Mouse (Mus musculus) kidney, adult 8-10 months (tissue): ENCODE results near the gene Frmd8.
"Not testable (repeated sequence)": the region's sequence is repeated elsewhere in the genome, so short reads cannot be mapped to it uniquely, and the experiment has no call there.

Source experiments
- DNase-seq, 2 experiments: peaks; one replicate each; pipeline ENCODE4 v3.0.0; 2022

The Frmd8 gene

DNA sequence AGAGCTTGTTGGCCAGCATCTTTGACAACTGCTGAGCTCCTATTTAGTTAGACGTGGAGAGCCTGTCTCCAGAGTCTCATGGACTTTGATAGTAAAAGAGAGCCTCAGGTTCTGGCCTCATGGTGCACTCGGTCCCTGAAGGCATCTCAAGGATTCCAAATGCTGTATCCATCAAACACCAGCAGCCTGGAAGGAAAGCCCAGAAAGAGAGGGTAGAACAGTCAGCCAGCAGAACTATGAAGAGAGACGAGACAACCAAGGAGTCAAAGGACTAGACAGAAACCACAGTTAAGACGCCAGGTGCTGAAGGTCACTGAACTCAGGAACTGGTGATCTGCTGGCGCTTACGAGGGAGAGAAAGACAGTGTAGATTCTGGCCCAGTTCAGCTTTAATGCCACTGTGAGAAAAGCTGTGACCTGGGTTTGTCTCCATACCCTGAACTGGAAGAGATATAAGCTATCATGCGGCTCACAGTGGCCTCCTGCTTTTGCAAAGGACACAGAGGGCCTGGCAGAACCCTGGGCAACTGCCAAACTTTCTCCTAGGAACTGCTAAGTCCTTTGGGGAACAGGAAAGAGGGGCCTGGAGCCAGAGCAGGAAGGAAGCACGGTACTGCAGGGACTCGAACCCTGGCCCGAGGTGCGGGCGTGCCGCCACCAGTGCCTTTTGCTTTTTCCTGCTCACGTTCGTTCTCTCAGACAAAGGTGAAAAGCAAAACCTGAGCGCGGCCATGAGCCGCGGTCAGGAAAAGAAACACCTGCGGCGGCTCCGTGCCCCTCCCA lies 50.8 kb downstream of the Frmd8 start:
- DNase-seq, result no peak

DNA sequence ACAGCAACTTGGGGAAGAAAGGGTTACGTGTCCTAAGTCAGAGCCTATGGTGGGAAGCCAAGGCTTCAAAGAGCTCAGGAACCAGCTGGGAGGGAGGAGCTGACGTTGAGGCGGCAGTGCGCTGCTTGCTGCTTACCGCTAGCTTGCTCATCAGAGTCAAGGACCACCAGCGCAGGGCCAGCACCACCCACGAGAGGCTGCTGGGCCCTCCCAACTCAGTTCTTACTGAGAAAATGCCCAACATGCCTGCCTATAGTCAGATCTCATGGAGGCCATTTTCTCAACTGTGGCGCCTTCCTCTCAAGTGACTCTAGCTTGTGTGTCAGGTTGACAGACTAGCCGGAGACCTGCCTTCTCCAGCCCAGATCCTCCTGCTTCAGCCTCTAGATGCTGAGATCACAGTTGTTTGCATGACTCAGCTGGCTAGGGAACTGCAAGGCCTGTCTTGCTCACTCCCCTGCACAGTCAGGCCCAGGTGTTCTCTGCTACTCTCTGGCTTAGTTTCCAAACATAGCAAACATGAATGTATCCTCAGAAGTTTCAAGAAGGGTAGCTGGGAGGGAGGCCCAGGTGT lies 51.7 kb downstream of the Frmd8 start:
- no peak for DNase-seq

DNA sequence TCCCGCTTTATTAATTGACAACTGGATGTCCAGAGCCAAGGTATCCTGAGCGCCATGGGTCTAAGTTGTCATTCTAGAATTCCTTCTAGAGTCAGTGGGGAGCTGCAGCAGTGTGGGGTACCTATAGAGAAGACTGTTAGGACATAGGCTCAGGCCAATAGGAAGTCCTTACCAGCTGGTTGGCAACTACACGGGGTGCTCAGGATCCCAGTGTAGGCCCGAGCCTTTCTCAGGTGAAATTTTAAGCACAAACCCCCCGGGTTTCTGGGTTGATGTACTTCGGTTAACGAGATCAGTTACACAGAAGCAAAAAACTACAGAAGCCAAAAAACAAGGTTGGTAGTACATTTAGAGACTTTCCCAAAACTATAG lies 52.3 kb downstream of the Frmd8 start:
- DNase-seq, result no peak

DNA sequence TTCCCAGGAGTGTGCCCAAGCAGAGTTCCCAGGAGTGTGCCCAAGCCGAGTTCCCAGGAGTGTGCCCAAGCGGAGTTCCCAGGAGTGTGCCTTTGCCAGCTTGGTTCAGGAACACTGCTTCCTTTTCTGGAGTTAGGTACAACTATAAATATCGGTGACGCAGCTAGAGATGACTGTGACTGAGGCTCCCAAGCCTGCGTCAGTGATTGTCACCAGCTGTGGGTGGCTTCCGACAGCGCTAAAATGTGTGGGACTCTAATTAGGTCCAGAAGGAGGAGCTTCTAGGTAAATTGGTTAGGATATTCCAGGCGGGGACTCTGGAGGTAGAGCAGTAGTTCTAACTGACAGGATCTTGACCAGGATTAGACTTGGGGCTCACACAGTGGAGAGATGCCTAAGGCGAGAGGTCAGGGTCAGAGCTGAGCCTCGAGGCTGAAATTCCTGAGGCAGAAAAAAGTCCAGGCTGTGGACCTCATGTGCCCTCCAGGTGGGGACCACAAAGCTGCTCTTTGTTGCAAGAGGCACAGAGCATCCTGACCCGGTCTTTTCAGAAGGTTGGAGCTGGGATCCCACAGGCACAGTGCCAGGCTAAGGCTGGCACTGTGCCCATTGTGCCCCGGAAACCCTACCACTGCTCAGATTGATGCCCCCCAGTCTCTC lies 52.8 kb downstream of the Frmd8 start:
- DNase-seq, result no peak

DNA sequence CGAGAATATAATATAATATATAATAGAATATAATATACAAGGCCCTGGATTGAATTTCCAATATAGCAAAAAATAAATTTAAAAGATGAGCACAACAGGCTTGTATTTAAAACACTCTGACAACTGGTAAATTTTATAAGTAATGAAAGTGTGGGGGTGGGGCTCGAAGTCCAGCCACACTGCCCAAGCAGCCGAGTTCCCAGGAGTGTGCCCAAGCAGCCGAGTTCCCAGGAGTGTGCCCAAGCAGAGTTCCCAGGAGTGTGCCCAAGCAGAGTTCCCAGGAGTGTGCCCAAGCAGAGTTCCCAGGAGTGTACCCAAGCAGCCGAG lies 53.3 kb downstream of the Frmd8 start:
- DNase-seq, result no peak

DNA sequence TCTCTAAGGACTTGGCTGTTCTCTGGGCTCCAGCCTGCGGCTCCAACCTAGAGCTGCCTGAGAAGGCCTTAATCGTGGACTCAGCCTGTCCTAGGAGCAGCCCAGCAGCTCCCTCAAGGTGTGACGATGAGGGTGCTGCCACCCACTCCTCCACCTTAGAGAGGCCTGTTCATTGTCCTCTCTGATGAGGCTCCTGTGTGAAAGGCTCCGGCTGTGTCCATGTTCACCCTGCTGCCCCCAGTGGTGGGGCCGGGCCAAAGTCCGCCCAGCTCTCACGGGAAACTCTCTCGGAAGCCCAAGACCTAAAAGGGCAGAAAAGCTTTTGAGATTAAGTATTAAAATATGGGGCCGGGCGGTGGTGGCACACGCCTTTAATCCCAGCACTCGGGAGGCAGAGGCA lies 55.5 kb downstream of the Frmd8 start:
- DNase-seq, result peak; percentile 82 to 90

DNA sequence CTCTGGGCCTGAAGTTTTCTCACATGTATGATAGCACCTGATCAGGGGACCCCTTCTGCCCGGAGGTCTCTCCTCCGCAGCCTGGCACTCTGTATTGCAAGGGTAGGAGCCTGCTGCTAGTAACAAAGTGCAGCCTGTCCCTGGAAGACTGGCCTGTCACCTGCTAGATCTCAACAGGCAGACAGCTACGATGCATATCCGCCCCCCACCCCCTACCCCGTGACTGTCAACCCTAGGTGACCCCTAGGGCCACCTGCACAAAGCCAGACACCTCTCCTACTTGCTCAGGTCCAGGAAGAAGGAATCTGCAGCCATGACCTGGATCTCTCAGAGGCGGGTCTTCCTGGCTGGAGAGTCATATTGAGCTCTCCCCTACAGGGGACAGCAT lies 56.5 kb downstream of the Frmd8 start:
- no peak for DNase-seq

DNA sequence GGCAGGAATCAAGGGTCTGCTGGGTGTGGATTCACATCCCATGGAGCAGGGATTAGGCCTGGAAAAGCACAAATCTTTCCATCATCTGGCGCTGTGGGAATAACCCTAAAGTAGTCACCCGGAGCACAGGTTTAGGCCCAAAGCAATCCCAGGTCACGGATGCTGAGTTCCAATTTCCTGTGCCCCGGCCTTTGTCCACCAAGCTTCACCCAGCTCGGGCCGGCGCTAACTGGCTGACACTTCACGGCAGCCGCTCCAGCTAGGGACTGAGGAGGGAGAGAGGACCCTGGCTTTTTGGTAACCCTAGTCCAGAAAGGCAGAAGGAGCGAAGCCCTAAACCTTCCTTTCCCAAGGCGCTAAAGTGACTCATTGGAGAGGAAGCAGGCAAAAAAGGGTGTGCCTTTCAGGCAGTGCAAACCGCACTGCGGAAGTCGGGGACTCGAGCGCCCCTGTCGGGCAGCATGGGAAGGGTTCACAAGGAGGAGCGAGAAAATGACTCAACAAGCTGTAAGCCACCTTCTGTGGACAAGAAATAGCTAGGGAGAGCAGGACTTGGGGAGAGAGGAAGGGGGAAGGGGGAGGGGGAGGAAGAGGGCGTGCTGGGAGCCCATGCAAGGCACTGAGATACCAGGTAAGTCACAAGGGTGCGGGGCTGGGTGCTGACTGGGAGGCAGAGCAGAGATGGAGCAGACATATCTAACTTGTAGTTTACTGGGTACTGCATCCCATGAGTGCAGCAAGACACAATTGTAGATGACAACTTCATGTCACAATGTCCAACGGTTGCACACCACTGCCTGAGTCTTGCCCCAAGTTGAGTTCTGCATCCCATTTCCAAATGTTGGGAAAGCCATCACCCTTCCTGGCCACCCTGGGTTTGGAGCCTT lies 57.1 kb downstream of the Frmd8 start:
- DNase-seq, result peak; percentile 88 to 89

DNA sequence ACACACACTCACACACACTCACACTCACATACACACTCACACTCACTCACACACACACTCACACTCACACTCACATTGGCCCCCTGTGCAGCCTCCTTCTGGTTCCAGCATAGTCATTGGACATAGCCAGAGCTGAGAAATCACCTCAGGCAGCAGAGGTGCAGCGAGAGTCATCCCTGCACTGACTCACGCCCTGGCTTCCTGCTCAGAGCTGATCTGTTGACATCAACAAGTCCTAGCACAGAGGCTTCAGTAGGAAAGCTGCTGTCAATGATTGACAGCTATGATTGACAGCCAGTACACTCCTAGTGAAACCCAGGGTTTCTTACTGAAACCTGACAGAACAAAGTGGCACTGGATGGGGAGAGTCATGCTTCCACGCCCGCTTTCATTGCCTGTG lies 59.1 kb downstream of the Frmd8 start:
- DNase-seq, result peak; percentile 82 to 88

DNA sequence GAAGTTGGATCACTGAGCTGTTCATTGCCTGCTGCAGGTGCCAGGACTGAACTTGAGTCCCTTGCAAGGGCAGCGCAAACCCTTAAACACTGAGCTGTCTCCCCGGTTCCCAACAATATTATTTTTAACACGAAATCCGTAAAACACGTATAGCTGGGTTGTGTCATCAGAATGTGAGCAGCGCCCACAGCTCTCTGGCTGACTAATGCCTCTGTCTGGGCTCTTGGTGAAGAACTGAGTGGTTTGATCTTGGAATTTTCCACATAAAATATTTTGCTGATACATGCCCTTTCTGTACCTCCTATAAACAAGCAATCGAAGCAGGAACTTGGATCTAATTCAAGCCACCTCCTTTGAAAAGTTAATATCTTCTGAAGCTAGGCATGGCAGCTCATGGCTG lies 60.1 kb downstream of the Frmd8 start:
- DNase-seq, result peak; percentile 54 to 66

DNA sequence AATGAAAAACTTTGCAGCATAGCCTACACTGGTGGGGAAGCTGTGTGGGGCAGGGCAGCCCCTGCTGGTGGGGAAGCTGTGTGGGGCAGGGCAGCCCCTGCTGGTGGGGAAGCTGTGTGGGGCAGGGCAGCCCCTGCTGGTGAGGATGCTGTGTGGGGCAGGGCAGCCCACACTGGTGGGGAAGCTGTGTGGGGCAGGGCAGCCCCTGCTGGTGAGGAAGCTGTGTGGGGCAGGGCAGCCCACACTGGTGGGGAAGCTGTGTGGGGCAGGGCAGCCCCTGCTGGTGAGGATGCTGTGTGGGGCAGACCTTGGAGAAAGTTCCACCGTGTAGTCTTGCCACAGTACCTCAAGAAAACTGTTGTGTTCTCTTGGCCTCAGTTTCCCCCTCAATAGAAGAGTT lies 61.0 kb downstream of the Frmd8 start:
- DNase-seq, result not testable (repeated sequence)

DNA sequence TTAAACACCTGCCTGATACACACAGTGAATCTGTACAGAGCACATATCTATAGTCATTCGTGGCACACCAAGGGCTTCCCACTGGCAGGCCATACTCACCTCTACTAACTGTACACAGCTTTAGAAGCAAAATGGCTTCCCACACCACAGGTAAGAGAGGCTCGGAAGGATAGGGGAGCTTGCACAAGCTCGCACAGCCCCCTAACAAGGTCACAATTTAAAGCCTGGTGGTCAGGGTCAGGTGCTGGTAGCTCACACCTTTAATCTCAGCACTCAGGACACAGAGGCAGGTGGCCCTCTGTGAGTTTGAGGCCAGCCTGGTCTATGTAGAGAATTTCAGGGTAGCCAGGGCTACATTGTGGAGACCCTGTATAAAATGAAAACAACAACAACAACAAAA lies 61.5 kb downstream of the Frmd8 start:
- no peak for DNase-seq

DNA sequence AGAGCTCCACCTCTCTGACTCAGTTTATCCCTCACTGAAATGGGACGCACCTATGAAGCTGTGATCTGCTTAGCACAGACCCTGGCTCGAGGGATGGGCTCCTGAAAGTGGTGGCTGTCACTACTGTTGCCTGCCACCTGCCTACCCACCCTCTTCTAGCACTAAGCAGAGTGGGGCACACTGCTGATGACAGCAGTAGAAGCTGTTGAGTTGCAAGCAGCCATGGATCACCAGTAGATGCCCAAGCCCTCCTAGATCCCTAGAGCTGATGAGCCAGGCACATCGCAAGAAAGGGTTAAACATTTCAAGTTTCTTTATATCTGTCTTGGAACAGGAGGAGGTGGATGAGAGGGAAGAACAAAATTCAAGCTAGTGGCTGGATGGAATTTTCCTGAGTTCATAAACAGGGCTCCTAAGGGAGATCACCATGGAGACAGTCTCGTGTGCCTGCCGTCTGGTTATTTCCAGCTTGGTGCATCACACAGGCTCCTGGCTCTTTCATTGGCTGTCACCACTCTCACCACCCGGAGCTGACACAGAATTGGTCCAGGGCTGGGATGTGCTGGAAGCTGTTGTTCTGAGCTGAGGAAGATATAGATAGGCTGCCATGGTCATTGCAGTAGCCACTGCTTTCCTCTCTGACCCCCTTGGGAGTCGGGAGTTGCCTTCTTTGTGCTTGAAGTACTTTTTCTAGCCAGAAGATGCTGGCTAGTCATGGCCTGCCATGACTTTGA lies 63.1 kb downstream of the Frmd8 start:
- peak; percentile 82 to 91 for DNase-seq

DNA sequence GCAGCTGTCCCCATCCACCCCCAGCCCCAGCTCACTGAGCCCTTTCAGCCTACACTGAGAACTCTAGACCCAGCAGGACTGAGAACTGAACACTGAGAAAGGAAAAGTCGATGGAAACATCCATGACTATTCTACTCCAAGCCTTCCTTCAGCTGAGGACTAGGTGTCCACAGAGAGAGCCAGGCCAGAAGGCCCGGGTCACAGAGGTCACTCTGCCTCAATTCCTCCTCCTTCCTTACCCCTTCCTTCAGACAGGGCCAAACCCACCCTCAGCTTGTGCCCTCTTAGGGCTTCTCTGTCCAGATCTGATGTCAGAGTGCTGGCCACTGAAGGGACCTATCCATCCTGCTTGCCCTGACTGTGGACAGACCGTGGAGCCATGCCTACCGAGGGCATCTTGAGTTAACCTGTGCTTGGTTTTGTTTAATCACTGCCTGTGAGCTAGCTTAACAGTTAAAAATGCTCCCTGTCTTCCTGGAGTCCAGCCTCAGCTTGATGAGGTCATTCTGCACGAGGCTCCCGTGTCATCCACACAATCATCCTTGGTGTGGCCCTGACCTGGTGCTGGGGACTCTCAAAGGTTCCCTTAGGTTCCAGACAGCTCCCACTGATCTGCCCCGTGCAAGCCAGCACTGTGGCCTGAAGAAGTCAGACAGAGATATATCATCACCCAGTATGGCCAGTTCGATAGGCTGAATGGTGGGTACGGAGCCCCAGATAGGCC lies 64.1 kb downstream of the Frmd8 start:
- DNase-seq, result no peak

DNA sequence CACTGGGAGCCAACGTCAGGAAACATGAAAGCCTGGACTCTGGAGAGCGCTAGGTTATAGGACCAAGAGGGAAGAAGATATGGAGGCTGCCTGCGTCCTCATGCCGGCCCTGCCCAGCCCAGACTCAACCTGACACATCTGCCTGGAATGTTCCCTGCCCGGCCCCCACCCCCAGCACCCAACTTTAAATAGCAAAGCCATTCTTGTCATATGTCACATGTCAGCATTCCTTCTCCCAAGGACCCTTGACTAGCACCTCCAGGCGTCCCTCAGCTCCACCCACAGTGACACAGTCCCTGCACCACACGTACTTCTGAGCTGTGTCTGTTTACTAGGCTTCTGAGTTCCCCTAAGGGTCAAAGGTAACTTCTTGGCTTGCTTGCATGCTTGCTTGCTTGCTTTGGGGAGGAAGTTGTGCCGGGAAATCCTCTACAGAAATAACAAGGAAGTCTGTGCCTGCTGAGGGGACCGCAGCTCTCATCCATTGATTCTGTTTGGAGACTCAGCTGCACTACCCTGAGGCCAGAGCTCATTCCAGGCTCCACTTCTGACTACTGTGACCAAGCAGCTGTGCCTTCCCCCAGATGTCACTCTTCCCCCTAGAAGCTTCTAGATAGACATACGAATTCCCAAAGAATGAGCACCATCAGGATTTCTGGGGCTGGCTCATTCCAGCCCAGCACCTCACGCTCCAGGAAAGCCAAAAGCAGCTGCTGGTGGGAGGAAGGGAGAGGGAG lies 64.8 kb downstream of the Frmd8 start:
- DNase-seq, result peak; percentile 68 to 83

DNA sequence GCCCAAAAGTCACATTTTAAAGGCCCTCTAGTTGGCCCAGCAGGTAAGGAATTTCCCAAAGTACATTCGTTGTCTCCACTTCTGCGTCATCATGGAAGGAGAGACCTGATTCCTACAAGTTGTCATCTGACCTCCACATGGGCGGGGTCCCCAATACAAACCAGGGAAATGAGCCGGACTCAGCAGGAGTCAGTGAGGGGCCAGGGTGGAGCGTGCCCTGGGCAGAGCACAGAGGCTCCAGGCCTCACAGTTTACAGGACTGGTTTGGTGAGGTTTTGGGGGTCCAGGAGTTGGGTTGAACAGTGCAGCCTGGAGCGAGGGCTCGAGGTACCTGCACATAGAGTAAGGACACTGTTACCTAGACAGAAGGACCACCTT lies 65.4 kb downstream of the Frmd8 start:
- no peak for DNase-seq

DNA sequence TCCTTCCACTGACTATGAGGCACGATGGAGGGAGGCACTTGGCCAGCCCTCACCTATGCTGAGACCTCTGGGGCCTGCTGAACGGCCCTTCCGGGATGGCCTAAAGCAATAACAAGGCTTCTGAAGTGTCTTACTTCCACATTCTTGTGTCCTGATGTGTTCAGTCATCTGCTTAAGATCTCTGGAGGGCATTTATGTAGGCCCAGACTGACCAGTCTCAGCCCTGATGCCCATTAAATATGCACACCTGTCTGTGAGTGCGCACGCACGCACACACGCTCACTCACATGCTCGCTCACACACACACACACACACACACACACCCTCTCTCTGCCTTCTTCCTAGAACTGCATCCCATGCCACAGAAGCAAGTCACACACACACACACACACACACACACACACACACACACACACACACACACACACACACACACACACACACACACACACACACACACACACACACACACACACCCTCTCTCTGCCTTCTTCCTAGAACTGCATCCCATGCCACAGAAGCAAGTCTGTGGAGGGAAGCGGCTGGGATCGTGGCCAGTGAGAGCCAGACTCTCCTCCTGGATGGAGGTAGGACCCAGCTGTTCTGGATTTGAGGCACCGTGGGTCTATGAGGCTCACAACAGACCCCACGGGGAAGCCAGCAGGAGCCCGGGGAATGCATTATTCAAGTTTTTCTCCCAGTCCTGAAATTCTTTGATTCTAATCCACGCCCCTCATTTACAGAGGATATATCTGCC lies 65.9 kb downstream of the Frmd8 start:
- no peak for DNase-seq

DNA sequence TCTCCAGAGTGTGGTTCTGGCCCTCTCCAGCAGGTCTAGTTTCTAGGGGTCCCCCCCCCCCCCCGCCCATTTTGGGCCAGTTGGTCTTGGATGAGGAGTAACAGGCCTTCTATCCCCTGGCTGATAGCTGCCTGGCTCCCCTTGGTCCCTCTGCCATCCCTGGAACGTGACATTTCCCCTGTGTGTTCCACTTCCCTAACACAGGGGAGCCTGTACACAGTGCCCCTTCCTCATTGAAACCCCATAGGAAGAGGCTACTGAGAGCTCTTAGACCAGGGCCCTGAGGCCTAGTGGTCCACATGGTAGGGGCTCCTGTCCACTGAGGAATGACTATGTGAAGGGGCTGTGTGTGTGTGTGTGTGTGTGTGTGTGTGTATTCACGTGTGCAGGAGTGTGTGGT lies 67.3 kb downstream of the Frmd8 start:
- no peak for DNase-seq

DNA sequence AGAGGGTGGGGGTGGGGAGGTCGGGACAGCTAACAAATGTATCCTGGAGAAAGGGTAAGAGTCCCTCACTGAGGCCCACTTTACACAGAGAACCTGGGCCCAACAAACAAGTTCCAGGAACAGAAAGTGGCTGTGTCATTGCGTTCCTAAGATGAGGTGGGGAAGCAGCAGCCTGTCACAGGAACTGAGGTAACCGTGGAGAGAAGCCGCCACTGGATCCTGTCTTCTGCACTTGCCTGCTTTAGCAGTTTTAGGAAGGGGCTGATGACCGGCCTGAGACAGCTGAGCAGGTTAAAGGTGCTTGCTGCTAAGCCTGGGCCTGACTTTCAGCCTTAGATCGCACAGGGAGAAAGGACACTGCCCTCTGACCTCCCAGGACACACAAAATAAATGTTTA lies 68.3 kb downstream of the Frmd8 start:
- DNase-seq, result no peak

DNA sequence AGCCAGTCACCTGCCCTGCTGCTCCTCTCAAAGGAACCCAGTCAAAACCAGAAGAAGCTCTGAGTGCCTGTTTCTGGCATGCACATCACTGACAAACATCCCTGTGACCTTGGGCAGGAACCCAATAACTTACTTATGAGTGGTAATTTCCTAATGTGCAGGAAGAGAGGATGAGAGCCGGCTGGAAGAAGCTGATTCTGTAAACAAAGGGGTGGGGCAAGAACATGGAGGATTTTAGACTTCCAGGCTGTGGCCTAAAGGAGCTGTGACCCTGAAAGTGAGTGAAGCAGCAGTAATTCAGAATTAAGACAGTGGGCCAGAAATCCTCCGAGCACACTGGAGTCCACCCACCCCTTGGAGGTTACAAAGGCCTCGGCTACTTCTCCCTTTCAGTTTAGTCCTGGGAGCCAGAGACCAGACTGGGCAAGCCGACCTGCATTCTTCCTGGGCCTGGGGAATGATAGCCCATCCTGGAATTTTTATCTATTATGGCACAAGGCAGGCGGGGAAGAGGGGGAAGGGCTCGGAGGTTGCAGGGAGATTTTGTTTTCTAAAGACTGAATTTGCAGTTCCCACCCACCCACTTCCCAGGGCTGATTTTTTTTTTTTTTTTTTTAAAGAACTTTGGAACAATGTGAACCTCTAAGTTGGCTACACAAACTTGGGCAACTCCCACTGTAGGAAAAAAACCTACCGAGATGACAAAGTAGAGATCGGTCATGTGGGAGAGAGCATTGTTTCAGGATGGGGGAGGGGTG lies 68.8 kb downstream of the Frmd8 start:
- peak in 1 of 2 experiments; percentile 79 for DNase-seq
